Mouse (Mus musculus): ENCODE measurements around the gene Pus7l.
"Not testable (repeated sequence)": the region's sequence is repeated elsewhere in the genome, so short reads cannot be mapped to it uniquely, and the experiment has no call there.

Gene Pus7l

DNA sequence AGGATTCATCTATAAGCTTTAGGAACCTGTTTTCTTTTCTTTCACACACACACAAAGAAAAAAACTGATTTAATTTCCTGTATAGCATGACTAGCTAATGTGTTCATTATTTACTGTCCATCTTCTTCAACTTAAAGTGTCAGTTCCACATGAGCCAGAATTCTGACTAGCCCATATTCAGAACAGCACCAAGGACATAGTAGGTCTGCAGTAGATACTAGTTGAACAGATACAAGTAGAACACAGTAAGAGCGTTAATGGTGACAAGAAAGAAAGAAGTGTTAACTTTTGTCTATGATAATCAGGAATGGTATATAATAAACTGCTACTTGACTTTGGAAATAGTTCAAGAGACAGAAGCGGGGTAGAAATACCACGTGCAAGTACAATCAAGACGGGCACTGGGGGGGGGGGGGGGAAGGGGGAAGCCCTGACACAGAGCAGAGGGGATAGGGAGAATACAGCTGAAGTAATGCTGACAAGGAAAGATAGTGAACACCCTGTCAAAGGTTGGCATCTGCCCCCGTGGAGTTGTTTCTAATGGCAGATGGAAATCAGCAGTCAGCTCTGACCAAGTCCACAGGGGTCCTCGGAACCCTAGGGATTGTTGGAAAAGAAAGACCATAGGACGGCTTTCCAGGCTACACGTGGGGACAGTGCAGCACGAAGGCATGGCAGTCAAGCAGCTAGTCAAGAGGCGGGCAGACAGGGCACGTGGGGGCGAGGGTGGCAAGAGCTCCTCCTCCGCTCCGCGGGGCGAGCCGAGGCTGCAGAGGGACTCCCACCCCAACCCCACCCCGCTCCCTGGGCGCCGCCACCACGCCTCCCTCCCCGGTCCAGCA, 559 bp downstream of the Pus7l start:
- no peak for DNase-seq

DNA sequence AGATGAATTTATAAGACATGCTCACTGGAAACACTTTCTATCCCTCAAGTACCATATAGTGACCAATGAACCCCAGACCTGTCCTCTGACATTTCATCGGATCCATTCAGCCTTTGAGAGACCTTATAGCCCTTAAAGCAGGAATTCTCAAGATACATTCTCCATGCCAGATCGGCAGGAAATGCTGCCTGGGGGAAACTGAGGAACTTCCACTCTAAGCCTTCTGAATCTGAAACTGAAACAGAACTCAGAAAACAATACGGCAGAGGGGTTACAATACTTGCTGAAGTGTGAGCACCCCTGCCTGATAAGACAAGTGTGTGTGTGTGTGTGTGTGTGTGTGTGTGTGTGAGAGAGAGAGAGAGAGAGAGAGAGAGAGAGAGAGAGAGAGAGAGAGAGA, 4.1 kb downstream of the Pus7l start:
- no peak for DNase-seq

DNA sequence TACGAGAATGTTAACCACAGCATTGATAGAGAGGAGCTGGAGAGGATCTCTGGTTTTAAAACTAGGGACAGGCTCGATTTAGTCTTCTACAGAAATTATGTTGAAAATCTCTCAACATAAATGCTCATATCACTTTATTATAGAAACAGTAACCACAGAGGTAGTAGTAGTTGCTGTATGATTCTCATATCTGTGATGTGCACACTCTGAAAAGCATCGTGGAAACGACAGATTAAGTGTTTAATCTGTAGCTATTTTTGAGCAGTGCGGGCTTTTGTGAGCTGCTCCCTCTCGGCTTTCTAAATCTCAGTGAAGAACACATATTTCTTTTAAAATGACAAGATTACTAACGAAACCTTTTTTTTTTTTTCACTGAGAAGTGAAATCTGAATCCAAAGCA, 7.8 kb downstream of the Pus7l start:
- no peak for DNase-seq

DNA sequence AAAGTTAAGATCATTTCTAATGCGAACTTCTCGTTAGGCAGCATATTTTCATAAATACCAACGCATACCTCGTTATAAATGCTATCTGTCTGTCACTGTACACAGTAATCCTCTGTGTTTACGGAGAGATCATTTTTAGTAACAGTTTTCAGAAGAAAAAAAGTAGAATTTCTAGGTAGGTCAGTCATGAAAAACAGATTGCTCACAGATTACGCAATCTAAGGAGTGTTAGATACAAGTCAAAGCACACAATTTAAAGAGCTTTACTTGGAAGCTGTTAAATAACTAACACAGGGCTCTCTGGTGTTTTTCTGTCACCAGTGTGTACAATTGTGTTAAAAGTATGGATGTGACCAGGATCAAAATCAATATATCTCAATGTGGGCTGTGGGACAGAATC, 10.4 kb downstream of the Pus7l start:
- DNase-seq: no peak

- DNase-seq: no peak
Measured at GRCm38 (mm10) chr15:94532306-94532705, 11.0 kb downstream of the Pus7l start.

DNA sequence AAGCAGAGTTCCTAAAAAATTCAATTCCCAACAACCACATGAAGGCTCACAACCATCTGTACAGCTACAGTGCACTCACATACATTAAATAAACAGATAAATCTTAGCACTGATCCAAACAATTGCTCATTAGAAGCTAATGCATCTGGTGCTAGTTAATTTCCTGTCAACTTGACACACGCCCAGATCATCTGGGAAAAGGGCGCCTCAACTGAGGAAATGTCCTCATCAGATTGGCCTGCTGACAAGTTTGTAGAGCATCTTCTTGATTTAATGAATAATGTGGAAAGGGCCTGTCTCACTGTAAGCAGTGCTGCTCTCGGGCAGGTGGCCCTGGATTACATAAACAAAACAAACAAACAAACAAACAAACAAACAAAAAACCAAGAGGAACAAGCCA, 12.8 kb downstream of the Pus7l start:
- no peak for DNase-seq

GRCm38 (mm10) chr15:94524956-94525355, 18.4 kb downstream of the Pus7l start:
- DNase-seq: no peak

DNA sequence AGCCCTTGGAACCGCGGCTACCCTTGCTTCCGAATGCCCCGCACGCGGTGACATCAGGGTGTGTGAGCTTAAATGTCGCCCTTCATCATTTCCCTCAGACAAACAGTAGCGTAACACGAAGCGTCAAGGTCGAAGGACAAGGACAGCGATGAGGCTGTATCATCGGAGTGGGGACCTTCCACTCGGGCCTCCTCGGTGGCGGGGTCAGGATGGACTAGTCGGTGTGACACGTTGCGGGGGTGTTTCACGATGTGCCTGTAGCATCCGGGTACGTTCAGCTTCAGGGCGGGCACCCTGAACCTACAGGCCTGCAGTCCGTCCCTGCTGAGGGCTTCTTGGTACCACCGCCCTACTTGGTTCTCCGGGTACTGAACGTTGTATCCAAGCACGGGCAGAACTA, 20.1 kb downstream of the Pus7l start:
- DNase-seq: no peak

- no peak for DNase-seq
Measured at GRCm38 (mm10) chr15:94520959-94521358, 22.4 kb downstream of the Pus7l start.

- DNase-seq: no peak
Measured at GRCm38 (mm10) chr15:94520205-94520900, 23.0 kb downstream of the Pus7l start.

- no peak for DNase-seq
Measured at GRCm38 (mm10) chr15:94517913-94518491, 25.3 kb downstream of the Pus7l start.

DNA sequence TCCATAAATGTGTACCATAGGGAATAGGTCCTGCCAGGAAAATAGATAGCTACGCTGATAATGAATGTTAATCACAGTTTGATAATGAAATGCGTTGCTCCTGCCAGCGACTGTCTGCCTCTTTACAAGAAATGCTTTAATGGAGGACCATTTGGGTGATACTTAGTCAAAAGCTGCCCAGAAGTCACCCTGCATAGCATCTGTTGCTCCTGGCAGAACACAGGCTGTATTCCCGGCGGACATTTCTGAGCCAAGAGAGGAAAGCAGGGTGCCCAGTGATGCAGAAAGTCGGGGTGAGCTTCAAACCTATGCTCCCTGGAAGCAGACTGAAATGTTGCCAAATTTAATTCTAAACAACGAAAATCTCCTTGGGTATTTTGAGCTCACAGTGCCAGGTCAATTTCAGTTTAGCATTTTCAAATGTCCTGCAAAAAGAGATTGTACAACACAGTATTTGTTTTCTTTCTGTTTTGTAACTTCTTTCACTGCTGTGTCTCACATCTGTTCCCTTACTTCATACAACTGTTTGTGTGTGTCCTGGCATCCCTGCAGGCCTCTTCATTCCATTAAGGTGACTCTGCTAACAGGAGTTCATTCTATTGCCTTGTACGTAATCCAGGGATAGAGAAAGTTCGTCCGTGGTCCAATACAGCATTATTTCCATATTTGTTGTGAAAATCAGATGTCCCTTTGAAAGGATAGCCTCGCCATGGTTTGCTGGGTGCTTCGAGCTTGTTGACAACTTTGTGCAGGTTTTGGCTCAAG, 39.7 kb downstream of the Pus7l start:
- DNase-seq: no peak

- DNase-seq: no peak
Measured at GRCm38 (mm10) chr15:94499260-94499659, 44.1 kb downstream of the Pus7l start.

DNA sequence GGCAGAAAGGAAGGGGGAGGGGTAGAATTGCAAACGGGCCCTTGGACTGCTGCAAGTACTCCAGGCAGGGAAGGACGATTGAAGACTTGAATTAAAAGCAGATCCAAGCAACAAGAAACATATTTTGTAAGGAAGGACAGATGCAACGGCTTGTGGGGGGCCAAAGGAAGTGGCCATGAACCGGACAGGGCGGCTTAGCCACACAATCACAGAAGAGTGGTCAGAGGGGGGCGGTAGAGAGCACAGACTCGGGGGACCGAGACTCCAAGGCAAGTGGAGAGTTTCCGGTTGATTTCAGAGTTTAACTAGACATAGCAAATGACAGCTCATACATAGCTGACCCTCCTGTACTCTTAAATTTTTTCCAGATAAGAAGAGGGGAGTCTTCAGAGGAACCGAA, 47.4 kb downstream of the Pus7l start:
- DNase-seq: no peak

DNA sequence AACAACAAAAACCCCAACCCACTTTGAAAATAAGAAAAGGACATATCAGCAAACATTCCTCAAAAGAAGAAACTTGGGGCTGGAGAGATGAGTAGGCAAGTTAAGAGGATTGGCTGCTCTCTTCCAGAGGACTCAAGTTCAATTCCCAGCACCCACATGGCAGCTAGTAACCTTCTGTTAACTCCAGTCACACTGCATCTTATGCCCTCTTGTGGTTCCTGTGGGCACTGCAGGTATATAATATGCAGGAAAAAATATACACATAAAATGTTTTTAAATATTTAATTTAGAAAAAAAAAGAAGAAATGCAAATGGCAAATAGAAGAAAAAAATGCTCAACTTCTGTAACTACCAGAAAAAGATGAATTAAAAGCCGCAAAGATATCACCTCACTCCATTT, 48.9 kb downstream of the Pus7l start:
- no peak for DNase-seq

DNA sequence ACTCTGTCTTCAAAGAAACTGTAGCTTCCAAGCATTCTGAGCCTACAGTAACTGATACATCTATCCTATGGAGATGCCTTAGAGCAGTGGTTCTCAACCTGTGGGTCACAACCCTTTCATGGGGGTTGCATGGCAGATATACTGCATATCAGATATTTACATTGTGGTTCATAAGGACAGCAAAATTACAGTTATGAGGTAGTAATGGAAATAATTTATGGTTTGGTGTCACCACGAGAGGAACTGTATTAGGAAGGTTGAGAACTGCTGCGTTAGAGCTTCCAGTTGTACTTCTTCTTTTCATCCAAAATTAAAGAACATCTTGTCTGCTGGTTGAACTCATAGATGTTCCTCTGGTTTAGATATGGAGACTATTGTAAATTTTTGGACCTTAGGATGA, 53.9 kb downstream of the Pus7l start:
- no peak for DNase-seq

DNA sequence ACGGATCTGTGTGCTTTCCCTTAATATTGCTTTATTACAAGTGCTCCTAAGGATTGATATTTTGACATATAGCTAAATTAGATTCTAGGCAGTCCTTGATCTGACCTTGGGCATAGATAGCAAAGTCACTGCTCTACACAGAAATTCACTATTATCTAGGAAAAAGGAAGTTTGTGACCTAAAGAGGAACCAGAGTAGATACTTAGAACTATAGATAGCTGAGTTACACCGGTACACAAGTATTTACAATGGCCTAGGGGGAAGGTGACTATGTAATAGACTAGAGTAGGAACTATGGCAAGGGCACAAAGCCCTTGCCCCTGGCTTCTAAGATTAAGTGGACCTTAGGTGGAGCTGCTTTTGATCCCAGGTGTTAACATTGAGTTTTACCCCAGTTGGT, 55.3 kb downstream of the Pus7l start:
- not testable (repeated sequence) for DNase-seq

DNA sequence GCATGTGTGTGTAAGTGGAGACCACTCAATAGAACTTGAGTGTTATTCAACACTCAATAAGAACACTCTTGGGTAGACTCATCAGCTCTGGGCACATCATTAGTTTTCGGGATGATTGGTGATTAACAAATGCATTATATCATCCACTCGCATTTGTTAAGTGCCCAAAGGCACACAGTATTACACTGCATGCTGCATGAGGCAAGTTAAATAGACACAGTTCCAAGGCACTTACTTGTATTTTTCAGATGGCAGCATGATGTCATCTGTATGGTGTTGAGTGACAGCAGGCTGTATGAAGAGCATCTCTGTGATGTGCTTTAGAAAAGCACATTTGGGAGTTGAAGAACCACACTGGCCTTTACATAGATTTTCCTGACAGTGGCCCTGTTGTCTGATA, 60.8 kb downstream of the Pus7l start:
- DNase-seq: no peak

- no peak for DNase-seq
Measured at GRCm38 (mm10) chr15:94480792-94481191, 62.6 kb downstream of the Pus7l start.

DNA sequence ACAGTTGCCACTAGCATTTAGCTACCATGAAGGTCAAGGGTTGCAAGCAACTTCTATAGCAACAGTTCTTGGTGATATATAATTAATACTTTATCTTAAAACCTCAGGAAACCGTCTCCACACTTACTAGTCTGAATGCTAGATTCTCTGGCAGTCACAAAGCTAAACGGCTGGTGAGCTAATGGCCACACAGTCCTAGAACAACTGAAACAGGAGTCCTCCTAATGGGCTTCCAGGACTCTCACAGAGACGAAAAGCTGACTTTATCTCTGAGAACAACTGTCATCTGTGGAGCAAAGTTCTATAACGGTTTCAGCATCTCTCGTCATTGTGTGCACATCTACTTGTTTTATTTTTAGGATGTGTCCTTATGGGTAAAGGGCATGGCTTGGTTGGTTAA, 63.1 kb downstream of the Pus7l start:
- DNase-seq: no peak

DNA sequence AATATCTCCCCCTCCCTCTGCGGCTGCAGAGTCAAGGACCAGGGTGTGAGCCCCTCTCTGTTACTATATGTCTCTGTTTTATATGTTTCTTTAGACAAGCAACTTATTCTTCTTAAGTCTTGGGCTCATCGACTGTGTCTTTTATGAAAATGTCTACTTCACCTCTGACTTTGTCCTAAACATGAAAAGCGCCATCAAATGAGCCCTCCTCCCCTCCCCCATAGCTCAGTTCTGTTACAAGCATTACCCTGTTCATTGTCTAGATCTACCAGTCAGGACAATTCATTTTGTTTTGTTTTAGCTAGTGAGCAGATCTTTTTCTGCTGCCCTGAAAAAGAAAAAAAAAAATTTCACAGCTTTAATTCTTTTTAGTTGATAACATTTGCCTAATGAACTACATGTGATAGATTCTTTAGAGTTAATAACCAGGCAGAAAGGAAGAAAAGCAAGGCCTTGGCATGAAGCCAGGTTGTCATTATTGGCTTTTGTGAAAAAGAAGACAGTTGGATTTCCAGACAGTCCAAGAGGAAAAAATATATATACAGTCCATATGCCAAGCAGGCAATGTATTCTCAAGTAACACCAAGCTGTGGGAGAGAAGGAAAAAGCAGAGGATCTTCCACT, 63.7 kb downstream of the Pus7l start:
- DNase-seq: no peak

GRCm38 (mm10) chr15:94478706-94479105, 64.6 kb downstream of the Pus7l start:
- no peak for DNase-seq

- no peak for DNase-seq
Measured at GRCm38 (mm10) chr15:94477287-94477686, 66.1 kb downstream of the Pus7l start.

Measured in right cerebral cortex, postnatal 25 days (tissue).